Mouse (Mus musculus): ENCODE measurements at regions not wholly inside any gene's neighbourhood (a gene's known extent, or its start where the extent isn't known, plus 50 kb on each side); places are given as distances from the start of the nearest gene placed in this dataset.

GRCm38 (mm10) chr14:106387671-106388070 is 281.7 kb downstream of the Trim52 start:
- Histone ChIP-seq H3K4me3 (replicated peaks; ENCODE audit: insufficient read depth, low read depth, low read length) (no peak overlapping the region), H3K4me1 (ENCODE audit: control insufficient read depth, insufficient read depth, low read length) (no peaks in the 10 kb centered on the region), H3K27me3 (ENCODE audit: control insufficient read depth, insufficient read depth, low read length) (no peaks in the 10 kb centered on the region), H3K27ac (ENCODE audit: insufficient read depth, low read length) (no peak overlapping the region)
- TF ChIP-seq CTCF (IDR thresholded peaks at IDR 0.05; ENCODE audit: borderline replicate concordance, insufficient read depth, low read depth, low read length), result no peak
- no peak for TF ChIP-seq POLR2A (IDR thresholded peaks at IDR 0.05; ENCODE audit: borderline replicate concordance, insufficient read depth, low read length)
- WGBS, result 50% methylated on average over 3 of the region's 3 CpGs
- no peak for DNase-seq

GRCm38 (mm10) chr14:106390546-106390945 is 284.5 kb downstream of the Trim52 start:
- 76% methylated on average over 9 of the region's 9 CpGs for WGBS
- no peak for DNase-seq
- no peak overlapping the region for H3K27ac ChIP-seq (ENCODE audit: insufficient read depth, low read length)

GRCm38 (mm10) chr14:106393978-106394377 is 288.0 kb downstream of the Trim52 start:
- TF ChIP-seq POLR2A (IDR thresholded peaks at IDR 0.05; ENCODE audit: borderline replicate concordance, insufficient read depth, low read length), result no peak
- TF ChIP-seq CTCF (IDR thresholded peaks at IDR 0.05; ENCODE audit: borderline replicate concordance, insufficient read depth, low read depth, low read length), result no peak
- Histone ChIP-seq H3K4me1 (ENCODE audit: control insufficient read depth, insufficient read depth, low read length) (no peaks in the 10 kb centered on the region), H3K27me3 (ENCODE audit: control insufficient read depth, insufficient read depth, low read length) (no peaks in the 10 kb centered on the region), H3K27ac (ENCODE audit: insufficient read depth, low read length) (no peak overlapping the region), H3K4me3 (replicated peaks; ENCODE audit: insufficient read depth, low read depth, low read length) (no peak overlapping the region)
- no peak for DNase-seq
- WGBS, result 91% methylated on average over 4 of the region's 4 CpGs

More at GRCm38 (mm10) chr14:106390546-106390945, 284.5 kb downstream of the Trim52 start:
- Histone ChIP-seq H3K27me3 (ENCODE audit: control insufficient read depth, insufficient read depth, low read length) (no peaks in the 10 kb centered on the region), H3K4me3 (replicated peaks; ENCODE audit: insufficient read depth, low read depth, low read length) (no peak overlapping the region), H3K4me1 (ENCODE audit: control insufficient read depth, insufficient read depth, low read length) (no peaks in the 10 kb centered on the region)
- no peak for TF ChIP-seq CTCF (IDR thresholded peaks at IDR 0.05; ENCODE audit: borderline replicate concordance, insufficient read depth, low read depth, low read length)
- TF ChIP-seq POLR2A (IDR thresholded peaks at IDR 0.05; ENCODE audit: borderline replicate concordance, insufficient read depth, low read length), result no peak

GRCm38 (mm10) chr14:106412917-106413558 is 307.0 kb downstream of the Trim52 start:
- Histone ChIP-seq H3K4me3 (replicated peaks; ENCODE audit: insufficient read depth, low read depth, low read length) (no peak overlapping the region), H3K4me1 (ENCODE audit: control insufficient read depth, insufficient read depth, low read length) (no peaks in the 10 kb centered on the region), H3K27me3 (ENCODE audit: control insufficient read depth, insufficient read depth, low read length) (no peaks in the 10 kb centered on the region), H3K27ac (ENCODE audit: insufficient read depth, low read length) (no peak overlapping the region)
- DNase-seq, result no peak
- 88% methylated on average over 2 of the region's 2 CpGs for WGBS
- no peak for TF ChIP-seq POLR2A (IDR thresholded peaks at IDR 0.05; ENCODE audit: borderline replicate concordance, insufficient read depth, low read length)
- TF ChIP-seq CTCF (IDR thresholded peaks at IDR 0.05; ENCODE audit: borderline replicate concordance, insufficient read depth, low read depth, low read length), result no peak

- DNase-seq, result no peak
- Histone ChIP-seq H3K27me3 (ENCODE audit: control insufficient read depth, insufficient read depth, low read length) (no peaks in the 10 kb centered on the region), H3K27ac (ENCODE audit: insufficient read depth, low read length) (no peak overlapping the region), H3K4me1 (ENCODE audit: control insufficient read depth, insufficient read depth, low read length) (no peaks in the 10 kb centered on the region), H3K4me3 (replicated peaks; ENCODE audit: insufficient read depth, low read depth, low read length) (no peak overlapping the region)
- 55% methylated on average over 4 of the region's 4 CpGs for WGBS
- TF ChIP-seq POLR2A (IDR thresholded peaks at IDR 0.05; ENCODE audit: borderline replicate concordance, insufficient read depth, low read length), result no peak
- TF ChIP-seq CTCF (IDR thresholded peaks at IDR 0.05; ENCODE audit: borderline replicate concordance, insufficient read depth, low read depth, low read length), result no peak
Measured at GRCm38 (mm10) chr14:106424714-106425113, 318.7 kb downstream of the Trim52 start.

- DNase-seq, result no peak
- H3K27me3 ChIP-seq (ENCODE audit: control insufficient read depth, insufficient read depth, low read length), result no peaks in the 10 kb centered on the region
- H3K4me3 ChIP-seq (replicated peaks; ENCODE audit: insufficient read depth, low read depth, low read length), result no peak overlapping the region
- TF ChIP-seq CTCF (IDR thresholded peaks at IDR 0.05; ENCODE audit: borderline replicate concordance, insufficient read depth, low read depth, low read length) (no peak), POLR2A (IDR thresholded peaks at IDR 0.05; ENCODE audit: borderline replicate concordance, insufficient read depth, low read length) (no peak)
- no peaks in the 10 kb centered on the region for H3K4me1 ChIP-seq (ENCODE audit: control insufficient read depth, insufficient read depth, low read length)
- no peak overlapping the region for H3K27ac ChIP-seq (ENCODE audit: insufficient read depth, low read length)
- 71% methylated on average over 2 of the region's 2 CpGs for WGBS
Measured at GRCm38 (mm10) chr14:106428594-106428993, 322.6 kb downstream of the Trim52 start.

GRCm38 (mm10) chr14:106439282-106439681 is 333.3 kb downstream of the Trim52 start:
- 16% methylated on average over 5 of the region's 5 CpGs for WGBS
- TF ChIP-seq POLR2A (IDR thresholded peaks at IDR 0.05; ENCODE audit: borderline replicate concordance, insufficient read depth, low read length) (no peak), CTCF (IDR thresholded peaks at IDR 0.05; ENCODE audit: borderline replicate concordance, insufficient read depth, low read depth, low read length) (peak; percentile 77)
- Histone ChIP-seq H3K4me3 (replicated peaks; ENCODE audit: insufficient read depth, low read depth, low read length) (no peak overlapping the region), H3K4me1 (ENCODE audit: control insufficient read depth, insufficient read depth, low read length) (no peaks in the 10 kb centered on the region), H3K27me3 (ENCODE audit: control insufficient read depth, insufficient read depth, low read length) (no peaks in the 10 kb centered on the region), H3K27ac (ENCODE audit: insufficient read depth, low read length) (no peak overlapping the region)
- peak; percentile 47 to 52 for DNase-seq

GRCm38 (mm10) chr14:106489074-106489473 is 383.1 kb downstream of the Trim52 start:
- no peak for DNase-seq
- H3K27ac ChIP-seq (ENCODE audit: insufficient read depth, low read length), result no peak overlapping the region
- no peaks in the 10 kb centered on the region for H3K4me1 ChIP-seq (ENCODE audit: control insufficient read depth, insufficient read depth, low read length)
- TF ChIP-seq CTCF (IDR thresholded peaks at IDR 0.05; ENCODE audit: borderline replicate concordance, insufficient read depth, low read depth, low read length), result no peak
- no peak for TF ChIP-seq POLR2A (IDR thresholded peaks at IDR 0.05; ENCODE audit: borderline replicate concordance, insufficient read depth, low read length)
- H3K27me3 ChIP-seq (ENCODE audit: control insufficient read depth, insufficient read depth, low read length), result no peaks in the 10 kb centered on the region
- no peak overlapping the region for H3K4me3 ChIP-seq (replicated peaks; ENCODE audit: insufficient read depth, low read depth, low read length)
- WGBS, result 91% methylated on average over 7 of the region's 7 CpGs

Measured in cerebellum, adult 2 months (tissue).